Mouse (Mus musculus) spleen, adult 2 months (tissue): ENCODE results near the gene Gstp1.
A peak's percentile ranks its signal among the peaks of the same experiment; 100 is the strongest.

ENCODE experiments used
- CTCF ChIP-seq: fragments of 200-500 bp; IDR thresholded peaks from 2 replicates; pipeline ENCODE4 v1.5.1; 2011; ENCODE audit warnings: mild to moderate bottlenecking, inconsistent platforms; ENCODE audit not compliant: insufficient read depth, insufficient read length, insufficient replicate concordance; ENCODE audit errors: extremely low read depth
- POLR2A ChIP-seq: fragments of 200-500 bp; IDR thresholded peaks from 2 replicates; pipeline ENCODE4 v1.6.1; 2011; ENCODE audit warnings: low read depth, low read length, inconsistent platforms

- TF ChIP-seq CTCF (peak; percentile 77; the same call in 1 of the 2 replicates), POLR2A (no peak)
Observed at GRCm38 (mm10) chr19:4051741-4052515, 14.1 kb upstream of the Gstp1 start.
